11 mouse cellular contexts compared by ENCODE assay signal in the genomic region with DNA sequence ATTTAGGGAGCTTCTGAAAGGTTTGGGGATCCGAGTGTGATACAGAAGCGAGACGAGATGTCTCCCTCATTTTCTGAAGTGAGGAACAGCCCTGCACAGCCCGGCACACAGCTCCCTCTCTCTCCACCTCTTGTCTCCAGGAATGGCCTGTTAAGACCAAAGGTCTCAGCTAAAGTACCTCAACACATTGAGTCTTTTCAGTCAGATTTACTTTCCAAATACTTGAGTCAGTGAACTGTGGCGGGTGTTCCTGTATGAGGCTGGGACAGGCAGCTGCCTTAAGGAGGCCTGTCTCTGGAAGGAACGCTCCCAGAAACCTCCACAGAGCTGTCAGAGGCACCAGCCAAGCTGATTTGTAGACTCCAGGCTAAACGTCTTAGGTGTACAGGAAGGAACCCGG. TPM values are rescaled to one million over a fixed set of nuclear protein-coding genes. Genes with fewer than 3 reads are reported as not detected.
DNase-seq lines count a peak whose midpoint lies in the region; ATAC-seq lines count a peak whose summit lies in the region.
"Had no signal": no experiment of that assay in that cellular context is flagged by ENCODE, and none has a peak within 500 bp of the region (broad histone marks: within the 10 kb centered on the region; RNA-seq: fewer than 3 reads in every experiment).

No protein-coding gene starts in this region.

- H3K4me3 ChIP-seq in heart, embryonic 11.5 days (ENCODE audit: low read depth, low read length) = no peak overlapping the region
- no peak overlapping the region for H3K4me3 ChIP-seq in embryonic facial prominence, embryonic 13.5 days
- H3K4me3 ChIP-seq in intestine, embryonic 16.5 days (ENCODE audit: low read length) = 0 out of 2 replicates have a peak overlapping the region, but pooled peaks have one; percentile 43
- H3K4me3 ChIP-seq in limb, embryonic 13.5 days = no peak overlapping the region

- peaks cover 3% of the 10 kb centered on the region; the same call in 1 of the 2 replicates for H3K36me3 ChIP-seq in heart, embryonic 11.5 days (ENCODE audit: control insufficient read depth, insufficient read depth, low read length)
- H3K36me3 ChIP-seq in embryonic facial prominence, embryonic 13.5 days = peaks cover 13% of the 10 kb centered on the region
- H3K36me3 ChIP-seq in intestine, embryonic 16.5 days (ENCODE audit: control insufficient read depth, insufficient read depth, low read length) = no peaks in the 10 kb centered on the region
- H3K36me3 ChIP-seq in limb, embryonic 13.5 days = peaks cover 20% of the 10 kb centered on the region

- no peaks in the 10 kb centered on the region for H3K9me3 ChIP-seq in heart, embryonic 11.5 days (replicated peaks; ENCODE audit: control insufficient read depth, low read length)
- H3K9me3 ChIP-seq in embryonic facial prominence, embryonic 13.5 days = no peaks in the 10 kb centered on the region
- H3K9me3 ChIP-seq in intestine, embryonic 16.5 days (ENCODE audit: control insufficient read depth, low read length) = no peaks in the 10 kb centered on the region
- H3K9me3 ChIP-seq in limb, embryonic 13.5 days = no peaks in the 10 kb centered on the region

- no peak overlapping the region for H3K9ac ChIP-seq in heart, embryonic 11.5 days (ENCODE audit: low read depth, low read length)
- no peak overlapping the region for H3K9ac ChIP-seq in embryonic facial prominence, embryonic 13.5 days
- H3K9ac ChIP-seq in intestine, embryonic 16.5 days (ENCODE audit: low read depth, low read length) = 0 out of 2 replicates have a peak overlapping the region, but pooled peaks have one; percentile 50
- no peak overlapping the region for H3K9ac ChIP-seq in limb, embryonic 13.5 days

- DNase-seq in heart, postnatal 14 days = no peak
- no peak for DNase-seq in ovary, postnatal 14 days (ENCODE audit: low spot score)
- DNase-seq in thymus, postnatal 25 days = no peak
- DNase-seq in adipocyte (ENCODE audit: low spot score) = no peak
- DNase-seq: cerebellum, adult 9-10 months; gastrocnemius, adult 2 months had no signal

- no peak overlapping the region for H3K27ac ChIP-seq in heart, embryonic 11.5 days (ENCODE audit: low read depth, low read length)
- no peak overlapping the region for H3K27ac ChIP-seq in embryonic facial prominence, embryonic 13.5 days
- no peak overlapping the region for H3K27ac ChIP-seq in intestine, embryonic 16.5 days (ENCODE audit: low read length)
- no peak overlapping the region for H3K27ac ChIP-seq in limb, embryonic 13.5 days
- H3K27ac ChIP-seq: gastrocnemius, adult 2 months had no signal

- H3K4me2 ChIP-seq in heart, embryonic 11.5 days = peak overlapping the region; percentile 87; the same call in 1 of the 2 replicates
- H3K4me2 ChIP-seq in embryonic facial prominence, embryonic 13.5 days = peak overlapping the region; percentile 69
- H3K4me2 ChIP-seq in intestine, embryonic 16.5 days (ENCODE audit: low read depth, low read length) = peak overlapping the region; percentile 75; the same call in 1 of the 2 replicates
- peak overlapping the region; percentile 81 for H3K4me2 ChIP-seq in limb, embryonic 13.5 days (replicated peaks)

- no peak for ATAC-seq in heart, embryonic 11.5 days (replicated peaks; ENCODE audit: insufficient number of reproducible peaks, low FRiP score, low TSS enrichment)
- ATAC-seq in embryonic facial prominence, embryonic 13.5 days (ENCODE audit: insufficient number of reproducible peaks, insufficient read depth, low FRiP score, low TSS enrichment, low read depth) = no peak
- no peak for ATAC-seq in intestine, embryonic 16.5 days
- ATAC-seq in limb, embryonic 13.5 days (ENCODE audit: low FRiP score, low read depth) = no peak

- WGBS in heart, embryonic 11.5 days (ENCODE audit: insufficient replicate concordance) = 36% methylated on average over 8 of the region's 8 CpGs
- 23% methylated on average over 8 of the region's 8 CpGs for WGBS in embryonic facial prominence, embryonic 13.5 days
- 30% methylated on average over 8 of the region's 8 CpGs for WGBS in intestine, embryonic 16.5 days
- 17% methylated on average over 8 of the region's 8 CpGs for WGBS in limb, embryonic 13.5 days

- intact Hi-C loops in heart, postnatal 14 days (cut with DNase I) = no loop called here

- H3K27me3 ChIP-seq in heart, embryonic 11.5 days (ENCODE audit: control insufficient read depth, insufficient read depth, low read length) = peaks cover 24% of the 10 kb centered on the region
- H3K27me3 ChIP-seq in embryonic facial prominence, embryonic 13.5 days = peaks cover 13% of the 10 kb centered on the region
- H3K27me3 ChIP-seq in intestine, embryonic 16.5 days (replicated peaks; ENCODE audit: control insufficient read depth, insufficient read depth, low read length) = 0 out of 2 replicates have a peak, but pooled peaks cover 2% of the 10 kb centered on the region
- H3K27me3 ChIP-seq in limb, embryonic 13.5 days = peaks cover 46% of the 10 kb centered on the region

- H3K4me1 ChIP-seq in heart, embryonic 11.5 days (ENCODE audit: control insufficient read depth, insufficient read depth, low read length) = peaks cover 17% of the 10 kb centered on the region
- H3K4me1 ChIP-seq in embryonic facial prominence, embryonic 13.5 days = peaks cover 53% of the 10 kb centered on the region
- peaks cover 24% of the 10 kb centered on the region for H3K4me1 ChIP-seq in intestine, embryonic 16.5 days (ENCODE audit: control insufficient read depth, insufficient read depth, low read length)
- peaks cover 40% of the 10 kb centered on the region for H3K4me1 ChIP-seq in limb, embryonic 13.5 days

RNA-seq across cellular contexts. Expression of a gene that starts 0.9 kb away (rescaled TPM):
- 0.45 and 0.66 TPM in 2 replicates for polyA plus RNA-seq in heart, embryonic 11.5 days (2014; fragmentation: Nextera tagmentation; extraction: Ambion mirVana)
- 100 to 1,000 TPM; 149 to 164 TPM for total RNA-seq in heart, postnatal 14 days (2021)
- polyA plus RNA-seq in embryonic facial prominence, embryonic 13.5 days (2015; fragmentation: Nextera tagmentation; extraction: Ambion mirVana) = 1.3 TPM in 2 replicates
- 1.8 and 2.0 TPM in 2 replicates for polyA plus RNA-seq in intestine, embryonic 16.5 days (2015; fragmentation: Nextera tagmentation; extraction: Ambion mirVana)
- 0.55 and 0.70 TPM in 2 replicates for polyA plus RNA-seq in limb, embryonic 13.5 days (2015; fragmentation: Nextera tagmentation; extraction: Ambion mirVana)
- total RNA-seq: liver, adult 2 months had no signal

RNA-seq across cellular contexts. Expression of a gene that starts 33.1 kb away (rescaled TPM):
- polyA plus RNA-seq in heart, embryonic 11.5 days (2014; fragmentation: Nextera tagmentation; extraction: Ambion mirVana) = 40.2 and 48.3 TPM in 2 replicates
- 10 to 100 TPM; 65.7 TPM for total RNA-seq in heart, postnatal 14 days (2021)
- polyA plus RNA-seq in embryonic facial prominence, embryonic 13.5 days (2015; fragmentation: Nextera tagmentation; extraction: Ambion mirVana) = 70.7 and 74.5 TPM in 2 replicates
- polyA plus RNA-seq in intestine, embryonic 16.5 days (2015; fragmentation: Nextera tagmentation; extraction: Ambion mirVana) = 24.5 and 25.0 TPM in 2 replicates
- 66.0 and 68.2 TPM in 2 replicates for polyA plus RNA-seq in limb, embryonic 13.5 days (2015; fragmentation: Nextera tagmentation; extraction: Ambion mirVana)
